Mouse (Mus musculus) E14TG2a.4 (cell line): ENCODE results near the gene Ahcyl1.

Experiments used
- H3K27me3 ChIP-seq: 2 replicates; pipeline ENCODE4 v1.6.1; 2014; ENCODE audit warnings: low read length, control low read depth; ENCODE audit not compliant: insufficient read depth
- H3K36me3 ChIP-seq: 2 replicates; pipeline ENCODE4 v1.6.1; 2014; ENCODE audit warnings: low read length, control low read depth; ENCODE audit not compliant: insufficient read depth
- H3K4me1 ChIP-seq: replicated peaks from 2 replicates; pipeline ENCODE4 v1.6.1; 2014; ENCODE audit warnings: low read depth, low read length, control low read depth
- H3K4me3 ChIP-seq: replicated peaks from 2 replicates; pipeline ENCODE4 v1.5.1; 2014; ENCODE audit warnings: mild to moderate bottlenecking, low read length
- H3K9me3 ChIP-seq: 2 replicates; pipeline ENCODE4 v1.6.1; 2014; ENCODE audit warnings: low read length, control low read depth
- CTCF ChIP-seq: conservative IDR thresholded peaks from 2 replicates; pipeline ENCODE4 v1.5.1; 2014; ENCODE audit warnings: low read length
- NANOG ChIP-seq: IDR thresholded peaks from 2 replicates; pipeline ENCODE4 v1.6.1; 2014; ENCODE audit warnings: borderline replicate concordance, low read length, mixed read lengths
- POU5F1 ChIP-seq: IDR thresholded peaks from 2 replicates; pipeline ENCODE4 v1.6.1; 2014; ENCODE audit warnings: low read length, borderline replicate concordance

Ahcyl1 gene

DNA sequence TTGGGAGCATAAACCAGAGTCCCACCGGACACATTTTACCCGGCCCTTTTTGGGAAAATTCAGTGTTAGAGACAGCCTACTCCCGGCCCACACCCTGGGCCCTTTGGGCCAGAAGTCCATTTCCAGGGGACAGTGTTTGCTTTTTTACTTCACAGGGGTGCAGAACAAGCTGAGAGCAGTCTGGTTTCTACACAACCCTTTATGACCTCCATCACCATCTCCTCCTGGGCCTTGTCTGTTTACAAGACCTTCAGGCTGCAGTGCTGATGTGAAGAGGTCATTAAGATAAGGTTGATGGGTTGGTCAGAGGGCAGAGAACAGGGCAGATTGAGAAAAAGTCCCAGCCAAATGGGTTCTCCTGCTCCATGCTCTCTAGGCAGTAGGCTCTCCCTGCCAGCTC lies 550 bp upstream of the Ahcyl1 start:
- Histone ChIP-seq H3K27me3 (no peaks in the 10 kb centered on the region; the same call in 1 of the 2 replicates), H3K36me3 (no peaks in the 10 kb centered on the region), H3K9me3 (no peaks in the 10 kb centered on the region), H3K4me1 (peaks cover 17% of the 10 kb centered on the region), H3K4me3 (peak overlapping the region; percentile 46; the same call in 1 of the 2 replicates)
- TF ChIP-seq POU5F1: no peak
- no peak for TF ChIP-seq CTCF
- no peak for TF ChIP-seq NANOG

DNA sequence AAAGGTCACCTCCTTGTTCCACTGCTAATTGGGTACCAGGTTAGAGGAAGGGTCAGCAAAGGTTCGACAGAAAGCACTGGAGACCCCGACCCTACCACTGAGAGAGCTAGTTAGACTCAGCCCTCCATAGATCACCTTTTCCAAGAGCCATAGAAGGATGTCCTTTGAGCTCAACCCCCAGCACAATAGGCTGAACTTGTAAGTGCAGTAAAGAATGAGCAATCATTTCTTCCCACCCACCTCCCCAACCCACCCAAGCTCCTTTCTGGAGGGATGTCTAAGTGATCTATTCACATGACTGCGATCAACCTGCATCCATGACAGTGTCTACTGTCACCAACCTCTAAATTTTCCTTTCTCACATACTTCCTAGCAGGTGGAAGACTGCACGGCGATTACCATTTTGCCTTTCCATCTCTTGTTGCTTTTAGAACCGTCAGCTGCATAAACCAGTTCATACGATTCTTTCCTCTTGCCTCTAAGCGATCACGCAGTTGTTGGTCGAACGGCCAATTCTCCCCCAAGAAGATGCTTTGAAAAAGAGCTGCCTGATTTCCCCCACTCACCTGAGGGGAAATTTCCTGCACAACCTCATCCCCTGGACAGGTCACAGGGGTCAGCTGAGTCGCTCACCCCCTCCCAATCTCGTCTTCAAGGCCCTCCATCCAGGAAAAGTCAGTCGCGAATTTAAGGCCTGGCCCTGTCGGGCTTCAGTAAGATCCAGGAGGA lies 977 bp downstream of the Ahcyl1 start:
- TF ChIP-seq NANOG (no peak), POU5F1 (no peak), CTCF (no peak)
- Histone ChIP-seq H3K36me3 (no peaks in the 10 kb centered on the region), H3K27me3 (no peaks in the 10 kb centered on the region), H3K9me3 (no peaks in the 10 kb centered on the region), H3K4me3 (peak overlapping the region; percentile 93), H3K4me1 (peaks cover 17% of the 10 kb centered on the region)

DNA sequence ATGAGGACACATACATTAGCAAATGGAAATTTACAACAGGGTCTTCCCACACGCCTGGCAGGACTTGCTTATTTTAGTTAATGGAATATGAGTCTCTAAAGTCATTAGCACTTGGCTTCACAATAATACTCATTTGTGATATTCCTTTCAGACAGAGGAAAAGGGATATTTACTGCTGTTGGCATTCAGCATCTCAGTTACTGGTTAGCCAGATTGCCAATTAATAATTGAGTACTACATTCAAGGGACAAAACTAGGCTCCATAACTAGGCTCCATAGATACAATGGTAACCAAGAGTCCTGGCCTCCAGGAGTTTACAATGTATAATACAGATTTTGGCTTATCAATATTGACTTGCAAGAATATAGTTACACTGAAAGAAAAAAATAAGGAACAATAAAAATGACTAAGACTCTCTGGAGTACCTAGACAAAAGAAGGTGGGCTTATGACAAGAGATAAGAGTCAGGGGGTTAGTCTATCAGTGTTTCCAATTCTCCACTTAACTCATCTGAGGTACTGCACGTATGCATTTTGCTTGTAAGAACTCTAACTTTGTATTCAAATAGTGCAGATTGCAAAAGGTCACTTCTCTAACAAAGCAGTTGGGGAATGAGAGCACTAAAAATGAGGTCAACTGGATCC lies 2.0 kb downstream of the Ahcyl1 start:
- H3K4me3 ChIP-seq: no peak overlapping the region
- H3K9me3 ChIP-seq: no peaks in the 10 kb centered on the region
- no peak for TF ChIP-seq POU5F1
- no peak for TF ChIP-seq CTCF
- no peak for TF ChIP-seq NANOG
- no peaks in the 10 kb centered on the region for H3K36me3 ChIP-seq
- peaks cover 17% of the 10 kb centered on the region for H3K4me1 ChIP-seq
- H3K27me3 ChIP-seq: no peaks in the 10 kb centered on the region

DNA sequence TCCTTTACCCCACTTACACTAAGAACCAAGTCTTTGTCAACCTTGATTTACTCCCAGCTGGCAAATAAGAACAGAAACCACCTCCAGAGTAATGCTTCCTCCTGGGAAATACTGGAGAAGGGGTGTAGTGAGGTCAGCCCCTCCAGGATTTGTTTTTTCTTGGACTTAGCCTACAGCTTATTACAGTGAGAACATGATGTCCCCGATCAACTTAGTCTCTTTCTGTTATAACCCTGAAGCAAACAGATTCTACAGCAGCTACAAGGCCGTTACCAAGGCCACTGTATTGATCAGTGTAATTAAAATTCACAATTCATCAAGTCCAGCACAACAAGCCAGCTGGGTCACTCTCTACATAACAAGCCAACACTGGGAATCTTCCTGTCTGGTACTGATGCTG lies 6.0 kb downstream of the Ahcyl1 start:
- no peaks in the 10 kb centered on the region for H3K9me3 ChIP-seq
- H3K36me3 ChIP-seq: no peaks in the 10 kb centered on the region
- TF ChIP-seq NANOG: no peak
- no peak for TF ChIP-seq POU5F1
- no peak for TF ChIP-seq CTCF

DNA sequence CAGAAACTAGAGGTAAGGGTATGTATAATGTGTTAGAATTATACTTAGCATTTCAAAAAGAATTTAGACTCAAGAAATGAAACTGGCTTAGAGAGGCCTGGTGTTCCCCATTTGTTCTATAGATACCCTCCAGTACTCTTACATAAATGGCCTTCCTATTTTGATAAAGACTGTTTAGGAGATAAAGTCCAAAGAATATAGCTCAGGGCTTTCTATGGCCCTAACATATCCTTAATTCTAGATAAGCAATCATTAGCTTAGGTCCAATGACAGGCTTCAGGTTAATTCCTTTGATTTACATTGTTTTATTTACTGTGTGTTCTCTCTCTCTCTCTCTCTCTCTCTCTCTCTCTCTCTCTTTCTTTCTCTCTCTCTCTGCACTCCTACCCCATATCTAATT lies 7.1 kb downstream of the Ahcyl1 start:
- TF ChIP-seq POU5F1 (no peak), CTCF (no peak), NANOG (no peak)
- H3K4me1 ChIP-seq: no peaks in the 10 kb centered on the region
- H3K36me3 ChIP-seq: no peaks in the 10 kb centered on the region
- no peaks in the 10 kb centered on the region for H3K9me3 ChIP-seq
- H3K27me3 ChIP-seq: no peaks in the 10 kb centered on the region
- H3K4me3 ChIP-seq: no peak overlapping the region

More for the DNA sequence above, 6.0 kb downstream of the Ahcyl1 start:
- no peak overlapping the region for H3K4me3 ChIP-seq
- H3K4me1 ChIP-seq: peaks cover 8% of the 10 kb centered on the region
- no peaks in the 10 kb centered on the region for H3K27me3 ChIP-seq

DNA sequence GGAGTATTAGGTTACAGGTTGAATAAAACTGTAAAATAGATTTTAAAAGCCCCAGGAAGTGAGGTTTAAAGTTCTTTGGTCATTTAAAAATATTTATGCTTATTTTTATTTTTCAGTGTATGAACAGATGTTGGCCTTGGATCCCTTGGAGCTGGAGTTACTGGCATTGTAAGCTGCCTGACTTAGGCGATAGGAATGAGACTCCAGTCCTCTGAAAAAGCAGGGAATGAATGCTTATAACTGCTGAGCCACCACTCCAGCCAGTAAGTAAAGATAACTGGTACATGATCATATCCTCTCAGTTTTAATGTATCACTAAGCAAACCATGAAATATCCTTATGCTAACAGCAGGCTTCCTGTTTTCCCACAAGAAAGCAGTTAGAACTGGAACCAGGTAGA lies 8.1 kb downstream of the Ahcyl1 start:
- no peaks in the 10 kb centered on the region for H3K9me3 ChIP-seq
- no peaks in the 10 kb centered on the region for H3K4me1 ChIP-seq
- no peaks in the 10 kb centered on the region for H3K36me3 ChIP-seq
- no peaks in the 10 kb centered on the region for H3K27me3 ChIP-seq
- TF ChIP-seq CTCF (no peak), POU5F1 (no peak), NANOG (no peak)
- no peak overlapping the region for H3K4me3 ChIP-seq

DNA sequence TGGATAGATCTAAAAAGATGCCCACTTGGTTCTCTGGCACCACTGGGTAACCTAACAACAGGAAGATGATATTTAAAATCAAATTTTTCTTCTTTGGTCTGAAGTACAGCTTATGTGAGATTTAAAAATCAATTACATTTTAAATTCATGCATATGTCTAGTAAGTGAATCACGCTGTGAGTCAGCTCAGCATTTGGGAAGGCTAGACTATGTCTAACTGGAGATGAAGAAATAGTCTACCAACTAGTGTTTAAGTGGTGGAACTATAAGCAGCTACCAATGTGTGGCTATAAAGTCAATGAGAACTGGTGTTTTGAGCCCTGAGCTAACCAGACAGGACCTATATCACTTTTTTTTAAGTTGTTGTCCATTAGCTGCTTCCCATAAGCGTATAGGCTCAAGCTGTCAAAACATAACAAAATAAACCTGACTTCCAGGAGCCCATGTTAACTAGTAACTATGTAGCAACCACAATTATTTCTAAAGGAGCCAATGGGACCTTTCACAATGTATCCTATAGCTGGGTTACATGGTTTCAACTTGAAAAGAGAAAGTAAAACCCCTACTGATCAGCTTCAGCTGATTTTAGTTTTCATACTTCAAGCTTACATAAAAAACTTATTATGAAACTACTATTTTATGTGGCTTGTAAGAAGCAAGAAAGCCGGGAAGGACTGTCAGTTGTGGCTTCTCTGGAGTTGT lies 9.9 kb downstream of the Ahcyl1 start:
- H3K9me3 ChIP-seq: no peaks in the 10 kb centered on the region
- peaks cover 9% of the 10 kb centered on the region for H3K4me1 ChIP-seq
- H3K4me3 ChIP-seq: no peak overlapping the region
- no peaks in the 10 kb centered on the region for H3K36me3 ChIP-seq
- H3K27me3 ChIP-seq: no peaks in the 10 kb centered on the region
- TF ChIP-seq POU5F1 (no peak), NANOG (no peak), CTCF (no peak)

DNA sequence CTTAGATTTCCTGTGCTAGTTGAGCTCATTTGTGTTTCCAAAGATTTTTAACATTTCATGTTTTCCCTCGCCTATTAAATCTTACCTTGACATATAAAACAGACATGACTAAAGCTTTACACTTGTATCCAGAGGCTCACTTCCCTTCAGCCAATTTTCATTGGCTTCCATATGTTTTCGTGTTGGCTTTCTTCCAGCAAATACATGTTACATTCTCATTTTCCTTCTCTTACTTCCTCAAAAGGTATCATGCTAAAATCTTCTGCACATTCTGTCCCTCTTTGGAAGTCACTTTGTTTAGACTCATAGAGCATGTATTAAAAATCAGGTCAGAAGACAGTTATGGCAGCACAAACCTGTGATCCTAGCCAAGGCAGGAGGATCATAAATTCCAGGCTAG lies 10.7 kb downstream of the Ahcyl1 start:
- Histone ChIP-seq H3K9me3 (no peaks in the 10 kb centered on the region), H3K4me1 (peaks cover 17% of the 10 kb centered on the region), H3K27me3 (no peaks in the 10 kb centered on the region), H3K4me3 (no peak overlapping the region), H3K36me3 (no peaks in the 10 kb centered on the region)
- no peak for TF ChIP-seq NANOG
- TF ChIP-seq POU5F1: no peak
- no peak for TF ChIP-seq CTCF
